Mouse (Mus musculus) midbrain, postnatal 0 days (tissue): Measurements from ENCODE around the gene Cd59a. TPM values are rescaled to one million over a fixed set of nuclear protein-coding genes. Genes with fewer than 3 reads are reported as not detected.

Experiments
- ATAC-seq: fragments of 200-750 bp; cut with Nextera tagmentation; 2 replicates; pipeline ENCODE4 v1.8.0; 2017; ENCODE audit warnings: moderate number of reproducible peaks, mild to moderate bottlenecking, moderate TSS enrichment, moderate library complexity; ENCODE audit not compliant: low FRiP score
- DNase-seq: peaks from one replicate; pipeline ENCODE4 v3.0.0-alpha.2; 2015; ENCODE audit warnings: low spot score
- H3K27ac ChIP-seq: fragments of 300-500 bp; sonication (generic); 2 replicates; pipeline ENCODE4 v1.5.1; 2014; ENCODE audit warnings: low read depth, mild to moderate bottlenecking, low read length, mixed read lengths
- H3K27me3 ChIP-seq: fragments of 300-500 bp; sonication (generic); 2 replicates; pipeline ENCODE4 v1.6.1; 2014; ENCODE audit warnings: low read length, control low read depth, mixed read lengths; ENCODE audit not compliant: insufficient read depth
- H3K36me3 ChIP-seq: fragments of 300-500 bp; sonication (generic); 2 replicates; pipeline ENCODE4 v1.6.1; 2014; ENCODE audit warnings: low read length, control low read depth, mixed read lengths; ENCODE audit not compliant: insufficient read depth
- H3K4me1 ChIP-seq: fragments of 300-500 bp; sonication (generic); 2 replicates; pipeline ENCODE4 v1.6.1; 2014; ENCODE audit warnings: mild to moderate bottlenecking, control low read depth, antibody characterized with exemption, low read length, mixed read lengths; ENCODE audit not compliant: insufficient read depth
- H3K4me2 ChIP-seq: fragments of 300-500 bp; sonication (generic); 2 replicates; pipeline ENCODE4 v1.6.1; 2014; ENCODE audit warnings: low read depth, mild to moderate bottlenecking, low read length, mixed read lengths; ENCODE audit not compliant: poor library complexity, severe bottlenecking
- H3K4me3 ChIP-seq: fragments of 300-500 bp; sonication (generic); 2 replicates; pipeline ENCODE4 v1.5.1; 2014; ENCODE audit warnings: low read depth, mild to moderate bottlenecking, low read length, moderate library complexity
- H3K9ac ChIP-seq: fragments of 300-500 bp; sonication (generic); replicated peaks from 2 replicates; pipeline ENCODE4 v1.6.1; 2014; ENCODE audit warnings: mild to moderate bottlenecking, low read length, moderate library complexity, mixed read lengths; ENCODE audit not compliant: poor library complexity, severe bottlenecking
- H3K9me3 ChIP-seq: fragments of 300-500 bp; sonication (generic); 2 replicates; pipeline ENCODE4 v1.6.1; 2016; ENCODE audit warnings: low read length, control low read depth
- CTCF ChIP-seq: IDR thresholded peaks from 2 replicates; pipeline ENCODE4 v1.5.1; 2016; ENCODE audit warnings: antibody characterized with exemption, mild to moderate bottlenecking
- WGBS: fragments of 180-500 bp; shearing (Covaris S2); extraction: QIAGEN DNeasy Blood & Tissue Kit; methylation state at CpG from one replicate; pipeline ENCODE4 v1.1.7; 2014; 5-methylcytosine and 5-hydroxymethylcytosine counted together
- polyA plus RNA-seq: library from polyadenylated mRNA; unstranded; fragments of >200 nt; fragmentation: Nextera tagmentation; extraction: Ambion mirVana; gene quantifications from 2 replicates; pipeline ENCODE4 v1.2.1, GENCODE M21; 2015
- total RNA-seq: library from RNA; depleted of rRNA; stranded (reverse); fragments of >200 nt; gene quantifications from 2 replicates; pipeline ENCODE4 v1.2.3, GENCODE M21; 2014

The Cd59a gene
- total and polyA plus RNA-seq, 2 experiments from 2014 or later: 3.2 to 14.6 TPM

DNA sequence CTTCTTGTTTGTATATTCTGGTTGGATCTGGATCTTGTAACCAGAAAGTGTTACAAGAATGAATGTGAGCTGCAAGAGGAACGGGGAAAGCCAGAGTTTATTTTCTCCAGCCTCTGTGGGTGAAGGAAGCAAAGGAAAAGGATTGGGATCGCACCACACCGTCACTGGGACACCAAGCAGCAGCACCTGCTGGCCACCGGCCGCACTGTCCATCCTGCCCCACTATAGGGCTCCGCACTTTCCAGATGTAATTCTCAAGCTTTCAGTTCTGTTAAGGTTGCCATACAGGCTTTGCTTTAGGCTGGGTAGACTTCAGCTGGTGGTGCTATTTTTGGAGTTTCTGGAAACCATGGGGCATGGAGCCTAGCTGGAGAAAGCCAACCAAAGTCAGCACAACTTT, 24.7 kb downstream of the Cd59a start:
- Histone ChIP-seq H3K9ac (no peak overlapping the region), H3K27ac (no peak overlapping the region), H3K27me3 (no peaks in the 10 kb centered on the region), H3K36me3 (no peaks in the 10 kb centered on the region), H3K4me3 (no peak overlapping the region), H3K4me2 (no peak overlapping the region), H3K4me1 (no peaks in the 10 kb centered on the region), H3K9me3 (no peaks in the 10 kb centered on the region)
- peak; percentile 34 for TF ChIP-seq CTCF
- WGBS: 63% methylated on average over 6 of the region's 6 CpGs
- no peak for DNase-seq
- ATAC-seq: no peak

DNA sequence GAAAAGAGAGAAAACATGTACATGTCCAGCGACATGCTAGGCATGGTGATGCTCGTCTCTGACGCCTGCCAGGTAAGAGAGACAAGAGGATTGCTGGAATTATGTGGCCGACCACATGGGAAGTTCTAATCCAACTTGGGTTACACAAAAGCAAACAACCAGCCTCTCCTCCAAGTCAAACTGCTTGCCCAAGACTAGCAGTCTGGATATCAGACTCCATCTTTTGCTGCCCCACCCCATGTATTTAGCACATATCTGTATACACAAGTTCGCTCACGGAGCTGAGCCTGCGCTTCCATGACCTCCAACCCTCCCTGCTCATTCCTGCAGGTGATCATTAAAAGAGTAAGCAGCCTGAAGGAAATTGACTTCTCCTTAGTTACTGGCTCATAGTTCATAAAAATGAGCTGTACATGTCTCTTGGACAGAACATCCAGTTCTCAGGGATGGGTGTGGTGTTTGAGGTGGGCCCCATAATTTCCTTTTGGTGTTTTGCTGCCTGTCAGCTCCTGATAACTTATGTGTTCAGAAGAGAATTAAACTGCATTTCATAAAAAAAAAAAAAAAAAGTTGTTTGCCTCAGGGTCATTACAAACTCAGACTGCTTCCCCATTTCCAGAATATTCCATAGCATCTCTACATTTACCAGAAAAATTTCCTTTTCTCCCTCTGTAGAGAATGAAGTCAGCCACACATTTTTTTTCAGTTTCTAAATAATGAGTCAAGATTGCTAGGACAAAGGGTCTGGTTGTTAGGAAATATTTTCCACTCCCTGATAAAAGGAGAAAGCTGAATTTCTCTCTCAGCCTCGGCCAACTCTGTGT, 26.3 kb downstream of the Cd59a start:
- Histone ChIP-seq H3K9me3 (no peaks in the 10 kb centered on the region), H3K36me3 (no peaks in the 10 kb centered on the region), H3K27me3 (no peaks in the 10 kb centered on the region), H3K4me1 (no peaks in the 10 kb centered on the region), H3K4me3 (peak overlapping the region; percentile 83), H3K27ac (peak overlapping the region; percentile 62), H3K9ac (peak overlapping the region; percentile 70), H3K4me2 (peak overlapping the region; percentile 89)
- WGBS: 79% methylated on average over 8 of the region's 8 CpGs
- TF ChIP-seq CTCF: no peak
- ATAC-seq (no peak), DNase-seq (no peak)

DNA sequence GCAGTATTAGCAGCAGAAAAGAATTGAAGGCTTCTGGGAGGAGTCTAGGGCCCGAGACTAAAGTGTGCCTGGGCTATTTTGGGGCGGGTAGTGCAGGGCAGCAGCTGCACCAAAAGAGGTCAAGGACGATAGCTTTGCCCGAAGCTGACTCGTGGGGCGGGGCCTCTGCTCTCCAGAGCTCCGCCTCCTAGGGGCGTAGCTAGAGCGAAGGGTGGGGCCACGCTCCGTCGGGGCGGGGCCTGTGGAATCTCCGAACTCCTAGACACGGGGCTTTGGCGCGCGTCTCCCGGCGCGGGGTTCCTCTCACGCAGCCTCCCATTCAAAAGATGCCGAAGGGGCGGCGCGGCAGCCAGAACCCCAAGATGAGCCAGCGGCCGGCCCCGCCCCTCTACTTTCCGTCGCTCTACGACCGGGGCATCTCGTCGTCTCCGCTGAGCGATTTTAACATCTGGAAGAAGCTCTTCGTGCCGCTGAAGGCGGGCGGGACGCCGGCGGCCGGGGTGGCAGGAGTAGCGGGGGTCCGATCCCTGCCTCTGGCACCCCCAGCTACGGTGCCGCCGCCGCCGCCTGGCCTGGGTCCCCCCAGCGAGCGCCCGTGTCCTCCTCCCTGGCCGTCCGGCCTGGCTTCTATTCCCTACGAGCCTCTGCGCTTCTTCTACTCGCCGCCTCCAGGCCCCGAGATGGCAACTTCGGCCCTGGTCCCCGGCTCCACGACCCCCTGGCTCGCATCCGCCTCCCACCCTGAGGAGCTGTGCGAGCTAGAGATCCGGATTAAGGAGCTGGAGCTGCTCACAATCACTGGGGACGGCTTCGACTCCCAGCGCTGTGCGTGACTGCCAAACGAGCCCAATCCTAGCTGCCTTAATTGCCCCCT, 27.1 kb downstream of the Cd59a start, which contains the start of gene A930018P22Rik:
Gene A930018P22Rik, plus strand, starts transcription at position 265 of the 874 bp plus-strand sequence.
- Histone ChIP-seq H3K9ac (peak within 1 kb of the TSS; percentile 70), H3K27me3 (no peaks in the 10 kb centered on the region), H3K4me3 (peak within 1 kb of the TSS; percentile 83), H3K4me1 (no peaks in the 10 kb centered on the region), H3K9me3 (no peaks in the 10 kb centered on the region), H3K27ac (peak within 1 kb of the TSS; percentile 62), H3K4me2 (peak within 1 kb of the TSS; percentile 89), H3K36me3 (no peaks in the 10 kb centered on the region)
- peak; percentile 32 for TF ChIP-seq CTCF
- WGBS: under 1% methylated on average over 64 of the region's 74 CpGs
- ATAC-seq: peak; percentile 96
- DNase-seq: peak; percentile 94

DNA sequence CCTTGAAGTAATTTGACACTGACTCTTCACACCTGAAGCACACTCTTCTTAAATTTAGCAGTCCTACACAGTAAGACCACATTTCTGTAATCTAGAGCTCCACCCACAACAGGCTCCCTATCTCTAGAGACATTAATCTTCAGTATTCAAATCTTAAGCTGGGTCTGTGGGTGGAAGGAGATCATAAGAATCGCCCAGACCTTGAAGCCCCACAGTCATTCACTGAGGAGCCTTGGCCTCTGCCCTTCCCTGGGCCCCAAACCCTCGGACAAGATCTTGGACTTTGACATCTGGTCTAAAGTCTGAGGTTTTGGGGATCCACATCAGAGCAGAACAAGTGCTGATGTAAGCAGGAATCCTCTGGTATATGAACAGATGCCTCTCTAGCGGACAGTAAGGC, 27.9 kb downstream of the Cd59a start:
- H3K9me3 ChIP-seq: no peaks in the 10 kb centered on the region
- no peaks in the 10 kb centered on the region for H3K36me3 ChIP-seq
- H3K27ac ChIP-seq: no peak overlapping the region
- ATAC-seq (no peak), DNase-seq (no peak)
- WGBS: 42% methylated on average over 3 of the region's 3 CpGs
- H3K4me1 ChIP-seq: no peaks in the 10 kb centered on the region
- peak overlapping the region; percentile 89 for H3K4me2 ChIP-seq
- no peaks in the 10 kb centered on the region for H3K27me3 ChIP-seq
- peak overlapping the region; percentile 83 for H3K4me3 ChIP-seq
- TF ChIP-seq CTCF: no peak
- H3K9ac ChIP-seq: peak overlapping the region; percentile 70; the same call in 1 of the 2 replicates

DNA sequence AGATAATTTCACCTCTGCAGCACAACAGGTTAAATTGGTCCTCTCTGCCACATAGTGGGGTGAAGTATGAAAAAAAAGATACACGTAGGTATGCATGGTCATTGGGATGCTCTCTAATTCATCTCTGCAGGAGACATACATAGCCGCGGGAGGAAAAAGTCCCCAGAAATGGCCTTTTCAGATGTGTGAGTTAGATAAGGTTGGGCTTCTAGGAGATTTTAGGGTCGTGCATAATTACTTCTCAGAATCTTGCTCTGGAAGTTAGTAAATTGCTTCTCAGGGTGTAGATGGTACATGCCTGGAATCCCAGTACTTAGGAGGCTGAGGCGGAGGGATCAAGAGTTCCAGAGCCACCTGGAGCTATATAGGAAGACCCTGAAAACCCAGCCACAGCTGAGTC, 28.5 kb downstream of the Cd59a start:
- Histone ChIP-seq H3K27ac (no peak overlapping the region), H3K4me1 (no peaks in the 10 kb centered on the region), H3K9ac (no peak overlapping the region), H3K36me3 (no peaks in the 10 kb centered on the region), H3K9me3 (no peaks in the 10 kb centered on the region), H3K4me2 (no peak overlapping the region), H3K27me3 (no peaks in the 10 kb centered on the region), H3K4me3 (no peak overlapping the region)
- WGBS: 72% methylated on average over 5 of the region's 5 CpGs
- TF ChIP-seq CTCF: no peak
- no peak for ATAC-seq
- no peak for DNase-seq
